Mouse (Mus musculus) midbrain, embryonic 10.5 days (tissue): ENCODE data around the gene Ccm2. TPM values are rescaled to one million over a fixed set of nuclear protein-coding genes. Genes with fewer than 3 reads are reported as not detected.

Experiments
- DNase-seq: peaks from one replicate; pipeline ENCODE4 v3.0.0-alpha.2; 2017; ENCODE audit warnings: low spot score
- H3K27ac ChIP-seq: fragments of 300-500 bp; sonication (generic); replicated peaks from 2 replicates; pipeline ENCODE4 v1.5.1; 2016; ENCODE audit warnings: mild to moderate bottlenecking
- H3K27me3 ChIP-seq: fragments of 300-500 bp; sonication (generic); 2 replicates; pipeline ENCODE4 v1.6.1; 2016; ENCODE audit warnings: low read depth, mild to moderate bottlenecking; ENCODE audit not compliant: poor library complexity, severe bottlenecking
- H3K36me3 ChIP-seq: fragments of 300-500 bp; sonication (generic); 2 replicates; pipeline ENCODE4 v1.6.1; 2016; ENCODE audit warnings: mild to moderate bottlenecking, moderate library complexity
- H3K4me1 ChIP-seq: fragments of 300-500 bp; sonication (generic); 2 replicates; pipeline ENCODE4 v1.6.1; 2016
- H3K4me3 ChIP-seq: fragments of 300-500 bp; sonication (generic); 2 replicates; pipeline ENCODE4 v1.5.1; 2016; ENCODE audit warnings: mild to moderate bottlenecking, moderate library complexity
- H3K9me3 ChIP-seq: fragments of 300-500 bp; sonication (generic); replicated peaks from 2 replicates; pipeline ENCODE4 v1.6.1; 2016; ENCODE audit warnings: mild to moderate bottlenecking
- WGBS: fragments of 180-500 bp; shearing (Covaris S2); methylation state at CpG from one replicate; pipeline ENCODE4 v1.1.7; 2016; 5-methylcytosine and 5-hydroxymethylcytosine counted together
- polyA plus RNA-seq: library from polyadenylated mRNA; unstranded; fragments of >200 nt; fragmentation: Nextera tagmentation; extraction: Ambion mirVana; gene quantifications from 2 replicates; pipeline ENCODE4 v1.2.1, GENCODE M21; 2016

Gene Ccm2
- polyA plus RNA-seq, 1 experiment from 2014 or later: 106 TPM

DNA sequence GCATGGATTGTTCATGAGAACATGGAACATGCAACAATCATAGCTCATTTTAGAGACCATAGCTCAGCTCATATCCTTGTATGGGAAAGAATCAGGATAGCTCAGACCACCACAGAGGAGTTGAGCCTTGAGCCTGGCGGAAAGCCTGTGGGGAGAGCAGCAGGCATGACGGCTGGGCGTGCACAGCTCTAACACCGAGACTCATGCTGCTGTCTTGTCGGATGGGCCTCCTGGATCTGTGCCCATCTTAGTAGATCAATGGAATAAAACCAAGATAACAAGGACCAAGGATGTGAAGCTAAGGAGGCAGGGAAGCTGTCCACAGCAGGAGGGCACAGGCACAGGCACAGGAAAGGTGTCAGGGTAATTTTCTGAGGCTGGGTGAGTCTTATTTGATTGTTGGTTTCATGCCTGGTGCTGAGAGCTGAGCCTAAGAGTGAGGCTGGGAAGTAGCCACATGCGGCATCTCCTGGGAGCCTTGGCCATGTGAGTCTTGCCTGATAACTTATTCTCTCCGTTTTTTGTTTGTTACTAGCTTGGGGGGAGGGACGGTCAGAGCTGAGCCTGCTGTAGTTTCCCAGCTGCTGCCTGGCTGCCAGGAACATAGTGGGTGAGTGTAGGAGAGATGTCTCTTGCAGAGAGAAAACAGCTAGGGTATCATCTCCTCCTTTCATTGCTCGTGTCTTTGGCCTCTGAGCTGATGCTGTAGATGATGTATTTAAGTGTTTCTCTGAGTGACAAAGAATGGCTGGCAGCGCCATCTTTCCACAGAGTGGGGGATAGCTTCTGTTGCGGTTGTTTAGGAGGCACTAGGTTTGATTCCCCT lies 22.1 kb downstream of the Ccm2 start:
- no peaks in the 10 kb centered on the region for H3K9me3 ChIP-seq
- no peak for DNase-seq
- peaks cover 59% of the 10 kb centered on the region for H3K36me3 ChIP-seq
- H3K4me3 ChIP-seq: no peak overlapping the region
- H3K27ac ChIP-seq: peak overlapping the region; percentile 55; the same call in 1 of the 2 replicates
- H3K4me1 ChIP-seq: peaks cover 9% of the 10 kb centered on the region
- no peaks in the 10 kb centered on the region for H3K27me3 ChIP-seq
- 71% methylated on average over 11 of the region's 11 CpGs for WGBS

DNA sequence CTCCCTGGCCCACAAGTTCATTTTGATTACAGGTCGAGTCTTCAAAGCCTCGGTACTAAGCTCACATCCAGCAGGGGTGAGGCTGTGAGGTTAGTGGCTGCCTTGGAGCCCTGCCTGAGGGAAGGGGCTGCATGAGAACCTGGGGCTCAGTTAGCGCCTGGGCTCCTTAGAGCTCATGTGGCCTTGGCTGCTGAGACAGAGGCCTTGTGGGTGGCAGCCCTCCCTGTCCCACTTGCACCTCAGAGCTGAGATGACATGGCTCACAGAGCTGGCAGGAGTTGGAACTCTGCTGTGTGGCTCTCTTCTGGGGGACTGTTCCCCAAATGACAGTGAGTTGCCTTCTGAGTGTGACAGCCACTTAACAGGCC lies 22.7 kb downstream of the Ccm2 start:
- peaks cover 9% of the 10 kb centered on the region for H3K4me1 ChIP-seq
- 71% methylated on average over 3 of the region's 3 CpGs for WGBS
- H3K27me3 ChIP-seq: no peaks in the 10 kb centered on the region
- H3K4me3 ChIP-seq: no peak overlapping the region
- H3K27ac ChIP-seq: peak overlapping the region; percentile 55; the same call in 1 of the 2 replicates
- H3K36me3 ChIP-seq: peaks cover 56% of the 10 kb centered on the region
- no peak for DNase-seq
- H3K9me3 ChIP-seq: no peaks in the 10 kb centered on the region

DNA sequence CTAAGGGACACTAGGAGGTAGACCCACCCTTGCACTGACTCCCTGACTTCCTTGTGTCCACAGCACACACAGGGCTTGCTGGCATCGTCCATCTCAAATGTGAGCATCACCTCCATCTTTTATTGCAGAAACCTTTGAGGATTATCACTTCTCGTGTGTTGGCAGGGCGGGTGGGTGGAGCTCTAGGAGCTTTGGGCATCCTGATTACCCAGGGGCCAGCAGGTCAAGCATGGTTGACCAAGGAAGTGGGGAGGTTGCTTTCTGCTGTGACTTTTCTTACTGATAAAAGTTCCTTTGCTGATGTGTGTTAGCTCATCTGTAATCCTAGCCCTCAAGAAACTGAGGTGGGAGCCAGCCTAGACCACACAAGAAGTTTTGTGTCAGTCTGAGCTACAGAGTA lies 29.5 kb downstream of the Ccm2 start:
- WGBS: 72% methylated on average over 3 of the region's 3 CpGs
- DNase-seq: no peak
- Histone ChIP-seq H3K9me3 (no peaks in the 10 kb centered on the region), H3K4me1 (0 out of 2 replicates have a peak, but pooled peaks cover 4% of the 10 kb centered on the region), H3K4me3 (no peak overlapping the region), H3K27ac (no peak overlapping the region), H3K27me3 (no peaks in the 10 kb centered on the region), H3K36me3 (peaks cover 81% of the 10 kb centered on the region)

DNA sequence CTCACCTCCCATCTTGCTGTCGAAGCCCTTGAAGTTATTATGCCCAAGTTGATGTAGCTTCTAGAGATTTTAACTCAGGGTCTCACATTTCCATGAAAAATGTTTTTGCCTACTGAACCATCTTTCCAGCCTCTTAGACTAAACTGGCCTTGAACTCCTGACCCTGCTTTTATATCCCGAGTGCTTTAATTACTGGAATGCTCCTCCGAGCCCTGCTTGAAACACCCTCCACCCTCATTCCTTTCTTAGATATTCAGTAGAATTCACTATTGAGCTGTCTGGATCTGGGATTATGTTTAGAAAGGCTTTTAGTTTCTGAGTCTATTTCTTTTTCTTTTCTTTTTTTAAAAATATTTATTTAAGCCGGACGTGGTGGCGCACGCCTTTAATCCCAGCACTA lies 32.7 kb downstream of the Ccm2 start:
- 92% methylated on average over 7 of the region's 7 CpGs for WGBS
- H3K27me3 ChIP-seq: no peaks in the 10 kb centered on the region
- H3K36me3 ChIP-seq: peaks cover 70% of the 10 kb centered on the region
- no peak for DNase-seq
- H3K4me3 ChIP-seq: no peak overlapping the region
- no peaks in the 10 kb centered on the region for H3K9me3 ChIP-seq
- no peak overlapping the region for H3K27ac ChIP-seq
- H3K4me1 ChIP-seq: 0 out of 2 replicates have a peak, but pooled peaks cover 4% of the 10 kb centered on the region

- DNase-seq: no peak
- H3K4me3 ChIP-seq: no peak overlapping the region
- no peaks in the 10 kb centered on the region for H3K27me3 ChIP-seq
- no peak overlapping the region for H3K27ac ChIP-seq
- WGBS: 90% methylated on average over 4 of the region's 4 CpGs
- no peaks in the 10 kb centered on the region for H3K9me3 ChIP-seq
- H3K4me1 ChIP-seq: 0 out of 2 replicates have a peak, but pooled peaks cover 4% of the 10 kb centered on the region
- peaks cover 74% of the 10 kb centered on the region for H3K36me3 ChIP-seq
Observed at GRCm38 (mm10) chr11:6580065-6580750, 33.5 kb downstream of the Ccm2 start.

DNA sequence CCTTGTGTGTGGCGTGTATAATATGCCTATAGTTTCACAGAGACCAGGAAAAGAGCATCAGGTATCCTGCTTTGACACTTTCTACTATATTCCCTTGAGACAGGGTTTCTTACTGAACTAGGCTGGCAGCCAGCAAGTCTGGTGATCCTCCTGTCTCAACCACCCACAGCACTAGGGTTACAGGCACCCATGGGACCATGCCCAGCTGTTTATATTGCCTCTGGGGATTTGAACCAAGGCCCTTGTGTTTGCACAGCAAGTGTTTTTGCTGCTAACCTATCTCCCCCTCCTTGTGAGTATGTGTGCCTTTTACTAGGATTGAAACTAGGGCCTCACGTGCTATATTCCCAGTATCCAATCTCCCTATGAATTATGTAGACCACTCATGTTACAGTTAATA lies 34.9 kb downstream of the Ccm2 start:
- H3K27ac ChIP-seq: no peak overlapping the region

GRCm38 (mm10) chr11:6585748-6586147 lies 39.1 kb downstream of the Ccm2 start:
- 93% methylated on average over 8 of the region's 8 CpGs for WGBS
- no peaks in the 10 kb centered on the region for H3K27me3 ChIP-seq
- H3K27ac ChIP-seq: no peak overlapping the region
- H3K9me3 ChIP-seq: no peaks in the 10 kb centered on the region
- DNase-seq: no peak
- peaks cover 78% of the 10 kb centered on the region for H3K36me3 ChIP-seq
- no peaks in the 10 kb centered on the region for H3K4me1 ChIP-seq
- no peak overlapping the region for H3K4me3 ChIP-seq

More for the DNA sequence above, 34.9 kb downstream of the Ccm2 start:
- Histone ChIP-seq H3K27me3 (no peaks in the 10 kb centered on the region), H3K9me3 (no peaks in the 10 kb centered on the region), H3K4me3 (no peak overlapping the region), H3K36me3 (peaks cover 74% of the 10 kb centered on the region), H3K4me1 (0 out of 2 replicates have a peak, but pooled peaks cover 4% of the 10 kb centered on the region)
- 87% methylated on average over 2 of the region's 2 CpGs for WGBS
- DNase-seq: no peak

DNA sequence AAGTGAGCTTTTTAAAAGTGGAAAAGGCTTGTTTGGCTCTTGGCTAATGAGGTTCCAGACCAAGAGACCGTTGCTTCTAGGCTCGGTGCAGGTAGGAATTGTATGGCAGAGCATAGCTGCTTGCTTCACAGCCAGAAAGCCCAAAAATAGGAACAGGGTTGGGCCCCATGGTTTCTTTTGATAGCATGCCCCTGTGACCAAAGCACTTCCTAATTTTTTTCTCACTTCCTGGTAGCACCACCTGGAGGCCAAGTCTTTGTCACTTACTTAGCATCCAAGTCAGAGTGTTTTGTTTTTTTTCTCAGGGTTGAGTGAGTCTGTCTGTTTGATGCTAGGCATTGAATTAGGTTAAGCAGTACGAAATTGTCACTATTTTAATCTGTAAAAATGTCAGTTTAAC lies 40.0 kb downstream of the Ccm2 start:
- Histone ChIP-seq H3K27me3 (no peaks in the 10 kb centered on the region), H3K9me3 (no peaks in the 10 kb centered on the region), H3K27ac (no peak overlapping the region), H3K36me3 (peaks cover 84% of the 10 kb centered on the region), H3K4me3 (no peak overlapping the region), H3K4me1 (no peaks in the 10 kb centered on the region)
- DNase-seq: no peak
- WGBS: 92% methylated on average over 3 of the region's 3 CpGs

- no peak for DNase-seq
- WGBS: 96% methylated on average over 7 of the region's 7 CpGs
- no peaks in the 10 kb centered on the region for H3K9me3 ChIP-seq
- peaks cover 90% of the 10 kb centered on the region for H3K36me3 ChIP-seq
- no peak overlapping the region for H3K4me3 ChIP-seq
- H3K27ac ChIP-seq: no peak overlapping the region
- H3K27me3 ChIP-seq: no peaks in the 10 kb centered on the region
- no peaks in the 10 kb centered on the region for H3K4me1 ChIP-seq
Observed at GRCm38 (mm10) chr11:6587249-6587940, 40.7 kb downstream of the Ccm2 start.

DNA sequence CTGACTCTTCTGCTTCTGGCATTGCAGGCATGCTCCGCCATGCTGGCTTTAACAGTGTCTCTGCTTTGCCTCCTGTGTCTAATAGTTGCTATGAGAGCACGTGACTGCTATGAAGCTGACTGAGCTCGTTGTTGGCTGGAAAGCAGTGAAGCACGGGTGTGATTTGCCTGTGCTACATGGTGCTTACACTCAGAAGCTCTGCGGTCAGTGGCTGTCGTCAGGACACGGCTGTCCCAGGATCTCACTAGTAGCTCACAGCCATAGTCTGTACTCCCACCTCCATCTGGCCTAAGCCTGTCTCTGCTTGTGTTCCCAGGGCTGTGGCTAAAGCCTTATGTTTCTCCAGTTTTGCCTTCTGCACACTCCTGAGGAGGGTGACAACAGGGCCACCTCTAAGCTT lies 41.6 kb downstream of the Ccm2 start:
- peaks cover 92% of the 10 kb centered on the region for H3K36me3 ChIP-seq
- no peak overlapping the region for H3K4me3 ChIP-seq
- H3K27me3 ChIP-seq: no peaks in the 10 kb centered on the region
- no peaks in the 10 kb centered on the region for H3K4me1 ChIP-seq
- no peak for DNase-seq
- no peaks in the 10 kb centered on the region for H3K9me3 ChIP-seq
- 92% methylated on average over 7 of the region's 7 CpGs for WGBS
- H3K27ac ChIP-seq: no peak overlapping the region

DNA sequence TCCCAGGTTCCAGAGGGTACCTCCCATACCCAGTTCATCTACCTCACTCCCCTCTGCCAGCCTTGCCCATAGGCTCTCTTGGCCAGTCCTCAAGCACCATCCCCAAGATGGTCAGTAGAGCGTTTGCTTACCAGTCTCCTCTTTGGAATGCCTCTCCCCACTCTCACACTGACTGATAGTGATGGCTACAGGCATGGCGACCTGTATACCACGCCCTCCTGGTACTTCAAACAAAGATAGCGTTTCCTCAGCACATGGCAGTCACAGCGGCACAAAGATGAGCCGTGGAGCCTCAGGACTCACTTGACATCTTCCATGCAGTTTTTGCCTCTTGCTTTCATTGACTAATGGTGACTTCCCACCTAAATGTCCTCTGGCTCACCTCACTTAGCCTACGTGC lies 43.2 kb downstream of the Ccm2 start:
- Histone ChIP-seq H3K4me3 (no peak overlapping the region), H3K36me3 (peaks cover 96% of the 10 kb centered on the region), H3K27ac (no peak overlapping the region), H3K9me3 (no peaks in the 10 kb centered on the region), H3K27me3 (no peaks in the 10 kb centered on the region), H3K4me1 (no peaks in the 10 kb centered on the region)
- WGBS: 96% methylated on average over 7 of the region's 7 CpGs
- DNase-seq: no peak

GRCm38 (mm10) chr11:6590933-6591675 lies 44.4 kb downstream of the Ccm2 start:
- Histone ChIP-seq H3K9me3 (no peaks in the 10 kb centered on the region), H3K27me3 (no peaks in the 10 kb centered on the region), H3K27ac (no peak overlapping the region), H3K4me3 (no peak overlapping the region), H3K4me1 (no peaks in the 10 kb centered on the region), H3K36me3 (peaks cover 96% of the 10 kb centered on the region)
- WGBS: 84% methylated on average over 10 of the region's 10 CpGs
- DNase-seq: no peak
